Mouse (Mus musculus) adrenal gland, adult 10 weeks (tissue): Measurements from ENCODE around the gene Serpinb5. TPM values are rescaled to one million over a fixed set of nuclear protein-coding genes. Genes with fewer than 3 reads are reported as not detected.

Source experiments
- polyA plus RNA-seq: library from polyadenylated mRNA; stranded (reverse); fragments of 350-450 nt; fragmentation: Illumina TruSeq; extraction: RNeasy Lipid Tissue Mini Kit (QIAGEN cat#74804); gene quantifications from one replicate; pipeline ENCODE4 v1.2.3, GENCODE M21; 2014; ENCODE audit warnings: low read depth, low replicate concordance

Serpinb5 gene
- polyA plus RNA-seq, result not detected

GRCm38 (mm10) chr1:106860847-106861246 is at the start of gene Serpinb5:
Gene Serpinb5 (plus strand): TSS chr1:106861173.

Other genes with a start within 250 kb of the Serpinb5 start
- gene Bcl2, start 146.9 kb upstream of the Serpinb5 start, polyA plus RNA-seq, result 9.2 TPM
- gene Kdsr, start 101.4 kb upstream of the Serpinb5 start, polyA plus RNA-seq, result 35.3 TPM
- 205 TPM for gene Vps4b, start 64.4 kb upstream of the Serpinb5 start, polyA plus RNA-seq
- not detected for gene Serpinb12, start 73.3 kb downstream of the Serpinb5 start, polyA plus RNA-seq
- gene Serpinb13, start 119.8 kb downstream of the Serpinb5 start, polyA plus RNA-seq, result not detected
- gene Serpinb3a, start 191.1 kb downstream of the Serpinb5 start, polyA plus RNA-seq, result not detected
- gene Serpinb3d, start 222.3 kb downstream of the Serpinb5 start, polyA plus RNA-seq, result not detected